Mouse (Mus musculus) granulocyte monocyte progenitor cell, adult 5-6 weeks (primary cell): ENCODE measurements around the gene A630095N17Rik. TPM values are rescaled to one million over a fixed set of nuclear protein-coding genes. Genes with fewer than 3 reads are reported as not detected.

Experiments used
- ATAC-seq: replicated peaks from 2 replicates; pipeline ENCODE4 v1.8.0; 2016; ENCODE audit warnings: mild to moderate bottlenecking, moderate TSS enrichment, inconsistent platforms; ENCODE audit not compliant: poor library complexity, severe bottlenecking
- total RNA-seq, 2 experiments: library from RNA; stranded (forward) in 1 of 2; stranded (reverse) in 1 of 2; fragments of 200-712, 200-1000 nt in 1 of 2; fragments of >200 nt in 1 of 2; fragmentation: Nextera tagmentation in 1 of 2; gene quantifications; 2 replicates each; pipeline ENCODE4 v1.2.3; 2014 to 2017

The A630095N17Rik gene
- total RNA-seq (2014; fragmentation: Nextera tagmentation) (not detected in 2 replicates), total RNA-seq (2017) (2.7 TPM in 1 of 2 replicates, not detected in the other)

- no peak for ATAC-seq
Observed at GRCm38 (mm10) chr1:75231664-75232152, at the start of gene A630095N17Rik. Gene A630095N17Rik, minus strand, starts transcription at chr1:75232102.

DNA sequence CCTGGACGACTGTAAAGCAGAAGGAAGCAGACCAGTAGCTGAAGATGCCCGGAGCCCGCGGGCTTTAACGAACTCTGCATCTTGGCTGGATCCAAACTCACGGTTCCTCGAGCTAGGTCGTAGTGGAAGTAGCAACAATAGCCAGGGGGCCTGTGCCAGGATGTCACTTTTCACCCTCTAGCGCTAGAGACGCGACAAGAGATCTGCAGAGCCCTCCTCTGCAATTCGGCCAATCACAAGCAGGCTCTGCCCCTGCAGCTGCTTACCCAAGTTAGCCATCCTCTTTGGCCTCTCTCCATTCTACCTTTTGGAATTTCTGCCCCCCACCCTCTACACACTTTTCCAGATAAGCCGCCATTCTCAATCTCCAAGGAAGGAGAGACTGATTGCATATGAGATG, 46.3 kb upstream of the A630095N17Rik start, which contains the start of gene Resp18:
TSS of gene Resp18 (minus strand) at position 188 of the 400 bp plus-strand sequence.
- ATAC-seq = no peak

DNA sequence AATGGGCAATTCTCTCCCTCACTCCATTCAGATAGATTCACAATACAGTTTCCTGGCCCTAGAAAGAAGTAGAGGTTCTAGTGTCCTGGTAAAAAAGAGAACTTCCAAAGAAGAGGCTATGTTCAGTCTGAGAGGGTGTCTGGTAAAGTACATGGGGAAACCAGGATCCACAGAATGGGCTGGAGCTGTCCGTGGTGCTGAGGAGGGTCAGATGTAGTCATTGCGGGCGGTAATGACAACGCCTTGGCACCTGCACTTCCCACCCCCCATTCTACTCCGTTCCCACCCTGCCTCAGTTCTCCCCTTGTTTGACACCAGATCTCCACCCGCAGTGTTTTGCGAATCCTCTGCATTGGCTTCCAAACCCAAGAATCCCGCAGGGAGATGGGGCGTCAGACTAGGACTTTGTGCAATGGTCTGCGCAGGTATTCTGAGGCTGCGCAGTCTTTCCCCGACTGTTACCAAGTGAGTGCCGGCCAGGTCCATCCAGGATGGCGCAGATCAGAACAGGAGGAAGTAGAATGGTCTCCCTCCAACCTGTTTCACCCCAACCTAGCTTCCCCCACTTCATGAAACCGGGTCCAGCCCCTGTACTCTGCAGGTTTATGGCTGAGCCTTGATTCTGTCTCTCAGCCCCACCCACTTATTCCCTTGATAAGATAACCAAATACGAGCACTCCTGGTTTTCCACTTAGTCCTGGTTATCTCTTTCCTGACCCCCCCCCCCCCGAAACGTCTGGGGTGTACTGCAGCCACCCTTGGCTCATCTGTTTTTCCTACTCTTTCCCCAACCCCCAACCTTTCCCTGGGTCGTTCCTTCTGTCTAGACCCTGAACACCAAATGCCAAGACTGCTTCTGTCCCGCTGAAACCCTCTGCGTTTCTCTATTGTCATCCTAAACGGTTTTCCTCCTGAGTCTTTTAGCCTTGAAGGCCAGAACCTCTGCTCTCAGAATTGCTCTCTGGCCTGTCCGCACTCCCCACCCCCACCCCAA, 45.6 kb upstream of the A630095N17Rik start:
- ATAC-seq = peak; percentile 71

- ATAC-seq = no peak
Observed at GRCm38 (mm10) chr1:75264091-75264880, 32.4 kb upstream of the A630095N17Rik start, which contains the start of gene Ptprn. Gene Ptprn, minus strand, starts transcription at chr1:75264502.

- ATAC-seq = peak; percentile 87
Observed at GRCm38 (mm10) chr1:75262969-75263951, 31.4 kb upstream of the A630095N17Rik start.

DNA sequence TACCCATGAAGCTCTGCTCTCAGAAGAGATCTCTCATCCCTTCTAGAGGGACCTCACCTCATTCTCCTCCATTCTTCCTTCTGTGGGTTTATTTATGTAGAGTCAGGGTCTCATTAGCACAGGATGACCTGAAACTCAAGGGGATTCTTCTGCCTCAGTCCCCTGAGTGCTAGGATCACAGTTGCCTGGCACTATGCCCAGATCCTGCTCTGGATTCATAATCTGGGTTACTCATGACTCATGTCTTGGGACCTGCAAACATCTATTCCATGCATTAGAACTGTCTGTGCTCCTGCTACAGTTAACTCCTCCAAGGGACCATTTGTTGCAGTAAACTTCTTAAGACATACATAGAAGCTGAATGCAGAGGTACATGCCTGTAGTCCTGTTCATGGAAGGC, 29.4 kb upstream of the A630095N17Rik start:
- ATAC-seq = no peak

GRCm38 (mm10) chr1:75255516-75256046, 23.7 kb upstream of the A630095N17Rik start:
- ATAC-seq = no peak

GRCm38 (mm10) chr1:75254625-75255013, 22.7 kb upstream of the A630095N17Rik start:
- no peak for ATAC-seq

- peak; percentile 77 for ATAC-seq
Observed at GRCm38 (mm10) chr1:75253849-75254624, 22.1 kb upstream of the A630095N17Rik start.

GRCm38 (mm10) chr1:75253029-75253428, 21.1 kb upstream of the A630095N17Rik start:
- ATAC-seq = no peak

GRCm38 (mm10) chr1:75252308-75252707, 20.4 kb upstream of the A630095N17Rik start:
- ATAC-seq = no peak

GRCm38 (mm10) chr1:75251112-75251970, 19.4 kb upstream of the A630095N17Rik start:
- ATAC-seq = peak; percentile 83

- ATAC-seq = no peak
Observed at GRCm38 (mm10) chr1:75250498-75250897, 18.6 kb upstream of the A630095N17Rik start.

DNA sequence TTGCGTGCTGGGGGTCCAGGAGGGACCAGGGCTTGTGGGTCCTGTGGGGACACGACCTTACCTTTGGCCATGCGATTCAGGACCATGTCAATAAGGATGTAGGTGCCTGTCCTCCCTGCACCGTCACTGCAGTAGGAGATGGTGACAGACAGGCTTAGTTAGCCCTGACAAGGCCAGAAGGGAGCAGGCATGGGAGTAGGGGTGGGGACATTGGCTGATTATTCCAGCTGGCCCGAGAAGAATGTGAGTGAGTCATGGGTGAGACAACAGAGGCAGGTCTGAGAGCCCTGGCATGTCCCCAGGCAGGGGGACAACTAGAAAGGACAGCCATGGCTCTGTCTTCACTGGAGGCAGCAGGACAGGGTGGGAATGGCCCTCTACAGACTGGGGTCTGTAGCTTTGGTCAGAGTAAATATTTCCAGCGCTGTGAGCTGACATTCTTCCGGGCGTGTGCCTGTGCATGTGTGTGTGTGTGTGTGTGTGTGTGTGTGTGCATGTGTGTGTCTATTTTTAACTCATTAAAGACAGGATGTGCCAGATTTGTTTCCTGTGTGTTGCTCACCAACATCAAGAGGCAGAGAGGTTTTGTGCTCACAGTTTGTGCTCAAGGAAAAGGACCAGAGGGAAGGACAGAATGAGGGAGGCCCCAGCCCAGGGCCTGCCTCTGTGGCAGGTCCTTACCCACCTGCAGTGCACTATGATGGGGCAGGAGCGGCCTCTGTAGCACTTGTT, 16.3 kb upstream of the A630095N17Rik start:
- ATAC-seq = no peak

GRCm38 (mm10) chr1:75247071-75247930, 15.4 kb upstream of the A630095N17Rik start:
- ATAC-seq = no peak

DNA sequence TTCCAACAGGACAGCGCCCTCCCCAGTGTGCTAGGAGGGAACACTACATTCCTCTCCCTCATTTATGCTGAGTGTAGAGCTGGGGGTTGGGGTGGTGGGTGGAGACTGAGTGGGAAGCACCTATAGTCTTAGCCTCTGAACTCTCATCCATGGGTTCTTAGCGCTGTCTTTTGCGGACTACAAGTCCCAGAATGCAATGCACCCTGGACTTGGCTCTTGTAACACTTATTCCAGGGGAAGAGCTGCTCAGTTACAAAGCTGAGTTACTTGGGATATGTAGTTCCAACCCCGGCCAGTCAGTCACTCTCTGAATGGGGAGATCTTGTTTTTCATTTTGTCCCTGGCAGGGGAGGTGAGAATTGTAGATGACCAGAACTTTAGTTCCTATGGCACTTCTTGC, 12.9 kb upstream of the A630095N17Rik start:
- peak; percentile 93 for ATAC-seq
